Mouse (Mus musculus): ENCODE measurements at regions not wholly inside any gene's neighbourhood (a gene's known extent, or its start where the extent isn't known, plus 50 kb on each side); places are given as distances from the start of the nearest gene placed in this dataset.

GRCm38 (mm10) chr2:92699360-92699759 is 99.9 kb downstream of the Chst1 start:
- no peak for ATAC-seq (replicated peaks; ENCODE audit: poor library complexity, severe bottlenecking)

GRCm38 (mm10) chr2:92704035-92704434 is 104.5 kb downstream of the Chst1 start:
- no peak for ATAC-seq (replicated peaks; ENCODE audit: poor library complexity, severe bottlenecking)

GRCm38 (mm10) chr2:92709668-92710067 is 110.2 kb downstream of the Chst1 start:
- ATAC-seq (replicated peaks; ENCODE audit: poor library complexity, severe bottlenecking), result no peak

GRCm38 (mm10) chr2:92711122-92711777 is 111.7 kb downstream of the Chst1 start:
- ATAC-seq (replicated peaks; ENCODE audit: poor library complexity, severe bottlenecking), result no peak

GRCm38 (mm10) chr2:92712266-92713144 is 113.0 kb downstream of the Chst1 start:
- ATAC-seq (replicated peaks; ENCODE audit: poor library complexity, severe bottlenecking), result no peak

GRCm38 (mm10) chr2:92717706-92718105 is 118.2 kb downstream of the Chst1 start:
- ATAC-seq (replicated peaks; ENCODE audit: poor library complexity, severe bottlenecking), result no peak

- no peak for ATAC-seq (replicated peaks; ENCODE audit: poor library complexity, severe bottlenecking)
These were observed 122.4 kb downstream of the Chst1 start for GRCm38 (mm10) chr2:92721951-92722350.

GRCm38 (mm10) chr2:92723618-92724263 is 124.2 kb downstream of the Chst1 start:
- ATAC-seq (replicated peaks; ENCODE audit: poor library complexity, severe bottlenecking), result no peak

- ATAC-seq (replicated peaks; ENCODE audit: poor library complexity, severe bottlenecking), result no peak
These were observed 127.1 kb downstream of the Chst1 start for GRCm38 (mm10) chr2:92726640-92727039.

- ATAC-seq (replicated peaks; ENCODE audit: poor library complexity, severe bottlenecking), result no peak
These were observed 127.7 kb downstream of the Chst1 start for GRCm38 (mm10) chr2:92727241-92727640.

GRCm38 (mm10) chr2:92728388-92728787 is 128.9 kb downstream of the Chst1 start:
- no peak for ATAC-seq (replicated peaks; ENCODE audit: poor library complexity, severe bottlenecking)

- no peak for ATAC-seq (replicated peaks; ENCODE audit: poor library complexity, severe bottlenecking)
These were observed 130.9 kb downstream of the Chst1 start for GRCm38 (mm10) chr2:92730371-92730770.

GRCm38 (mm10) chr2:92733403-92733802 is 133.9 kb downstream of the Chst1 start:
- no peak for ATAC-seq (replicated peaks; ENCODE audit: poor library complexity, severe bottlenecking)

GRCm38 (mm10) chr2:92735784-92736183 is 136.3 kb downstream of the Chst1 start:
- ATAC-seq (replicated peaks; ENCODE audit: poor library complexity, severe bottlenecking), result no peak

- ATAC-seq (replicated peaks; ENCODE audit: poor library complexity, severe bottlenecking), result no peak
These were observed 137.8 kb downstream of the Chst1 start for GRCm38 (mm10) chr2:92737301-92737700.

GRCm38 (mm10) chr2:92739576-92739975 is 140.1 kb downstream of the Chst1 start:
- no peak for ATAC-seq (replicated peaks; ENCODE audit: poor library complexity, severe bottlenecking)

- no peak for ATAC-seq (replicated peaks; ENCODE audit: poor library complexity, severe bottlenecking)
These were observed 141.3 kb downstream of the Chst1 start for GRCm38 (mm10) chr2:92740776-92741295.

- no peak for ATAC-seq (replicated peaks; ENCODE audit: poor library complexity, severe bottlenecking)
These were observed 142.5 kb downstream of the Chst1 start for GRCm38 (mm10) chr2:92742025-92742424.

GRCm38 (mm10) chr2:92742671-92743070 is 143.2 kb downstream of the Chst1 start:
- ATAC-seq (replicated peaks; ENCODE audit: poor library complexity, severe bottlenecking), result no peak

- no peak for ATAC-seq (replicated peaks; ENCODE audit: poor library complexity, severe bottlenecking)
These were observed 143.6 kb downstream of the Chst1 start for GRCm38 (mm10) chr2:92743152-92743551.

- ATAC-seq (replicated peaks; ENCODE audit: poor library complexity, severe bottlenecking), result no peak
These were observed 144.4 kb downstream of the Chst1 start for GRCm38 (mm10) chr2:92743911-92744310.

Data from granulocyte monocyte progenitor cell, adult 5-6 weeks (primary cell).